Mouse (Mus musculus): Measurements from ENCODE around the gene Ano4. TPM values are rescaled to one million over a fixed set of nuclear protein-coding genes. Genes with fewer than 3 reads are reported as not detected.
"Not testable (repeated sequence)": the region's sequence is repeated elsewhere in the genome, so short reads cannot be mapped to it uniquely, and the experiment has no call there.

Gene Ano4
- polyA plus RNA-seq, 1 experiment from 2014 or later: 8.9 TPM

- Histone ChIP-seq H3K4me1 (ENCODE audit: control insufficient read depth, insufficient read depth, low read length) (no peaks in the 10 kb centered on the region), H3K4me2 (ENCODE audit: low read length) (no peak overlapping the region), H3K9me3 (ENCODE audit: control insufficient read depth, low read length) (no peaks in the 10 kb centered on the region), H3K27me3 (ENCODE audit: control insufficient read depth, insufficient read depth, low read length) (no peaks in the 10 kb centered on the region), H3K36me3 (ENCODE audit: control insufficient read depth, insufficient read depth, low read length) (no peaks in the 10 kb centered on the region), H3K4me3 (replicated peaks; ENCODE audit: low read depth, low read length) (no peak overlapping the region), H3K9ac (replicated peaks; ENCODE audit: low read length) (no peak overlapping the region), H3K27ac (replicated peaks; ENCODE audit: low read depth, low read length) (no peak overlapping the region)
- ATAC-seq (ENCODE audit: low FRiP score, low TSS enrichment): no peak
- WGBS: 80% methylated on average over 9 of the region's 9 CpGs
- no peak for DNase-seq
Observed at GRCm38 (mm10) chr10:89092350-89093040, 252.1 kb downstream of the Ano4 start.

GRCm38 (mm10) chr10:89077447-89077846 lies 267.1 kb downstream of the Ano4 start:
- no peak overlapping the region for H3K9ac ChIP-seq (replicated peaks; ENCODE audit: low read length)
- no peak for DNase-seq
- H3K4me2 ChIP-seq (ENCODE audit: low read length): no peak overlapping the region
- no peaks in the 10 kb centered on the region for H3K36me3 ChIP-seq (ENCODE audit: control insufficient read depth, insufficient read depth, low read length)
- no peak for ATAC-seq (ENCODE audit: low FRiP score, low TSS enrichment)
- H3K27me3 ChIP-seq (ENCODE audit: control insufficient read depth, insufficient read depth, low read length): no peaks in the 10 kb centered on the region
- 94% methylated on average over 5 of the region's 5 CpGs for WGBS
- no peaks in the 10 kb centered on the region for H3K9me3 ChIP-seq (ENCODE audit: control insufficient read depth, low read length)
- H3K27ac ChIP-seq (replicated peaks; ENCODE audit: low read depth, low read length): no peak overlapping the region
- no peak overlapping the region for H3K4me3 ChIP-seq (replicated peaks; ENCODE audit: low read depth, low read length)
- no peaks in the 10 kb centered on the region for H3K4me1 ChIP-seq (ENCODE audit: control insufficient read depth, insufficient read depth, low read length)

GRCm38 (mm10) chr10:89055891-89056290 lies 288.7 kb downstream of the Ano4 start:
- no peak overlapping the region for H3K4me2 ChIP-seq (ENCODE audit: low read length)
- H3K4me3 ChIP-seq (replicated peaks; ENCODE audit: low read depth, low read length): no peak overlapping the region
- no peaks in the 10 kb centered on the region for H3K36me3 ChIP-seq (ENCODE audit: control insufficient read depth, insufficient read depth, low read length)
- H3K9me3 ChIP-seq (ENCODE audit: control insufficient read depth, low read length): no peaks in the 10 kb centered on the region; the same call in 1 of the 2 replicates
- no peak for DNase-seq
- no peaks in the 10 kb centered on the region for H3K27me3 ChIP-seq (ENCODE audit: control insufficient read depth, insufficient read depth, low read length)
- H3K27ac ChIP-seq (replicated peaks; ENCODE audit: low read depth, low read length): no peak overlapping the region
- ATAC-seq (ENCODE audit: low FRiP score, low TSS enrichment): no peak
- no peaks in the 10 kb centered on the region for H3K4me1 ChIP-seq (ENCODE audit: control insufficient read depth, insufficient read depth, low read length)
- H3K9ac ChIP-seq (replicated peaks; ENCODE audit: low read length): no peak overlapping the region
- whole genome bisulfite sequencing: 79% methylated on average over 3 of the region's 3 CpGs

- WGBS: 93% methylated on average over 12 of the region's 12 CpGs
Observed at GRCm38 (mm10) chr10:89044921-89045320, 299.6 kb downstream of the Ano4 start.

GRCm38 (mm10) chr10:89044166-89044565 lies 300.4 kb downstream of the Ano4 start:
- 89% methylated on average over 1 of the region's 1 CpGs for WGBS
- Histone ChIP-seq H3K4me1 (ENCODE audit: control insufficient read depth, insufficient read depth, low read length) (no peaks in the 10 kb centered on the region), H3K27me3 (ENCODE audit: control insufficient read depth, insufficient read depth, low read length) (no peaks in the 10 kb centered on the region), H3K4me2 (ENCODE audit: low read length) (no peak overlapping the region), H3K9me3 (ENCODE audit: control insufficient read depth, low read length) (no peaks in the 10 kb centered on the region), H3K9ac (replicated peaks; ENCODE audit: low read length) (no peak overlapping the region), H3K4me3 (replicated peaks; ENCODE audit: low read depth, low read length) (no peak overlapping the region), H3K36me3 (ENCODE audit: control insufficient read depth, insufficient read depth, low read length) (no peaks in the 10 kb centered on the region), H3K27ac (replicated peaks; ENCODE audit: low read depth, low read length) (no peak overlapping the region)
- ATAC-seq (ENCODE audit: low FRiP score, low TSS enrichment) (no peak), DNase-seq (no peak)

More at GRCm38 (mm10) chr10:89044921-89045320, 299.6 kb downstream of the Ano4 start:
- H3K27me3 ChIP-seq (ENCODE audit: control insufficient read depth, insufficient read depth, low read length); H3K4me1 ChIP-seq (ENCODE audit: control insufficient read depth, insufficient read depth, low read length); H3K4me2 ChIP-seq (ENCODE audit: low read length); H3K4me3 ChIP-seq (replicated peaks; ENCODE audit: low read depth, low read length); DNase-seq; H3K27ac ChIP-seq (replicated peaks; ENCODE audit: low read depth, low read length); H3K9me3 ChIP-seq (ENCODE audit: control insufficient read depth, low read length); ATAC-seq (ENCODE audit: low FRiP score, low TSS enrichment); H3K9ac ChIP-seq (replicated peaks; ENCODE audit: low read length); H3K36me3 ChIP-seq (ENCODE audit: control insufficient read depth, insufficient read depth, low read length): not testable (repeated sequence)

- H3K4me3 ChIP-seq (replicated peaks; ENCODE audit: low read depth, low read length): no peak overlapping the region
- no peaks in the 10 kb centered on the region for H3K9me3 ChIP-seq (ENCODE audit: control insufficient read depth, low read length)
- peak; percentile 10 for DNase-seq
- WGBS: 42% methylated on average over 5 of the region's 5 CpGs
- no peak overlapping the region for H3K4me2 ChIP-seq (ENCODE audit: low read length)
- no peak overlapping the region for H3K9ac ChIP-seq (replicated peaks; ENCODE audit: low read length)
- ATAC-seq (ENCODE audit: low FRiP score, low TSS enrichment): no peak
- no peaks in the 10 kb centered on the region for H3K36me3 ChIP-seq (ENCODE audit: control insufficient read depth, insufficient read depth, low read length)
- H3K27me3 ChIP-seq (ENCODE audit: control insufficient read depth, insufficient read depth, low read length): no peaks in the 10 kb centered on the region
- H3K4me1 ChIP-seq (ENCODE audit: control insufficient read depth, insufficient read depth, low read length): no peaks in the 10 kb centered on the region
- no peak overlapping the region for H3K27ac ChIP-seq (replicated peaks; ENCODE audit: low read depth, low read length)
Observed at GRCm38 (mm10) chr10:89018926-89019325, 325.6 kb downstream of the Ano4 start.

GRCm38 (mm10) chr10:89008303-89008702 lies 336.3 kb downstream of the Ano4 start:
- no peaks in the 10 kb centered on the region for H3K27me3 ChIP-seq (ENCODE audit: control insufficient read depth, insufficient read depth, low read length)

GRCm38 (mm10) chr10:89004518-89004917 lies 340.0 kb downstream of the Ano4 start:
- no peak for DNase-seq
- Histone ChIP-seq H3K4me2 (ENCODE audit: low read length) (no peak overlapping the region), H3K27me3 (ENCODE audit: control insufficient read depth, insufficient read depth, low read length) (no peaks in the 10 kb centered on the region), H3K27ac (replicated peaks; ENCODE audit: low read depth, low read length) (no peak overlapping the region), H3K36me3 (ENCODE audit: control insufficient read depth, insufficient read depth, low read length) (no peaks in the 10 kb centered on the region), H3K4me1 (ENCODE audit: control insufficient read depth, insufficient read depth, low read length) (no peaks in the 10 kb centered on the region), H3K4me3 (replicated peaks; ENCODE audit: low read depth, low read length) (no peak overlapping the region), H3K9me3 (ENCODE audit: control insufficient read depth, low read length) (no peaks in the 10 kb centered on the region), H3K9ac (replicated peaks; ENCODE audit: low read length) (no peak overlapping the region)
- WGBS: 95% methylated on average over 3 of the region's 3 CpGs
- no peak for ATAC-seq (ENCODE audit: low FRiP score, low TSS enrichment)

More at GRCm38 (mm10) chr10:89008303-89008702, 336.3 kb downstream of the Ano4 start:
- no peaks in the 10 kb centered on the region for H3K4me1 ChIP-seq (ENCODE audit: control insufficient read depth, insufficient read depth, low read length)
- H3K9ac ChIP-seq (replicated peaks; ENCODE audit: low read length): no peak overlapping the region
- no peak for ATAC-seq (ENCODE audit: low FRiP score, low TSS enrichment)
- no peaks in the 10 kb centered on the region for H3K36me3 ChIP-seq (ENCODE audit: control insufficient read depth, insufficient read depth, low read length)
- WGBS: 65% methylated on average over 1 of the region's 1 CpGs
- no peak overlapping the region for H3K4me3 ChIP-seq (replicated peaks; ENCODE audit: low read depth, low read length)
- H3K27ac ChIP-seq (replicated peaks; ENCODE audit: low read depth, low read length): no peak overlapping the region
- no peaks in the 10 kb centered on the region for H3K9me3 ChIP-seq (ENCODE audit: control insufficient read depth, low read length)
- no peak overlapping the region for H3K4me2 ChIP-seq (ENCODE audit: low read length)
- no peak for DNase-seq

- no peak overlapping the region for H3K4me3 ChIP-seq (replicated peaks; ENCODE audit: low read depth, low read length)
- no peak for DNase-seq
- ATAC-seq (ENCODE audit: low FRiP score, low TSS enrichment): no peak
- no peaks in the 10 kb centered on the region for H3K27me3 ChIP-seq (ENCODE audit: control insufficient read depth, insufficient read depth, low read length)
- WGBS: 66% methylated on average over 6 of the region's 6 CpGs
- no peaks in the 10 kb centered on the region for H3K4me1 ChIP-seq (ENCODE audit: control insufficient read depth, insufficient read depth, low read length)
- H3K9ac ChIP-seq (replicated peaks; ENCODE audit: low read length): no peak overlapping the region
- H3K9me3 ChIP-seq (ENCODE audit: control insufficient read depth, low read length): no peaks in the 10 kb centered on the region
- H3K4me2 ChIP-seq (ENCODE audit: low read length): no peak overlapping the region
- no peak overlapping the region for H3K27ac ChIP-seq (replicated peaks; ENCODE audit: low read depth, low read length)
- H3K36me3 ChIP-seq (ENCODE audit: control insufficient read depth, insufficient read depth, low read length): no peaks in the 10 kb centered on the region
Observed at GRCm38 (mm10) chr10:88986925-88987324, 357.6 kb downstream of the Ano4 start.
